Comparison of ENCODE assay signal across 14 mouse cellular contexts in genomic region chr1:88491617-88492378, GRCm38 (mm10). TPM values are rescaled to one million over a fixed set of nuclear protein-coding genes. Genes with fewer than 3 reads are reported as not detected.
DNase-seq lines count a peak whose midpoint lies in the region; ATAC-seq and TF ChIP-seq lines count a peak whose summit lies in the region.
"Had no signal": no experiment of that assay in that cellular context is flagged by ENCODE, and none has a peak within 500 bp of the region (broad histone marks: within the 10 kb centered on the region; RNA-seq: fewer than 3 reads in every experiment).

No protein-coding gene starts in this region.

- peak overlapping the region; percentile 34 for H3K4me2 ChIP-seq in heart, embryonic 11.5 days
- H3K4me2 ChIP-seq in liver, embryonic 14.5 days (ENCODE audit: low read depth), result peak overlapping the region; percentile 74

- H3K27me3 ChIP-seq in heart, embryonic 11.5 days (ENCODE audit: control insufficient read depth, insufficient read depth, low read length), result no peaks in the 10 kb centered on the region
- no peaks in the 10 kb centered on the region for H3K27me3 ChIP-seq in MEL (ENCODE audit: control insufficient read depth in 1 of 2, insufficient read depth in 2 of 2, low read length in 2 of 2)
- H3K27me3 ChIP-seq in liver, embryonic 14.5 days (ENCODE audit: control insufficient read depth, insufficient read depth, low read length), result no peaks in the 10 kb centered on the region

- no peak for TF ChIP-seq RAD21 in MEL (IDR thresholded peaks at IDR 0.05; ENCODE audit: low read depth, low read length)

- no peak for DNase-seq in heart, postnatal 36 days
- DNase-seq in MEL (ENCODE audit: low read depth, low spot score), result peak; percentile 84
- peak; percentile 38 for DNase-seq in forelimb bud, embryonic 11.5 days (ENCODE audit: low read depth, low spot score)
- peak; percentile 82 to 85 (median 83) for DNase-seq in liver, embryonic 14.5 days (ENCODE audit: low read depth in 3 of 3, low spot score in 3 of 3)
- DNase-seq in layer of hippocampus, postnatal 36 days, result no peak
- DNase-seq in cerebellum, adult 9-11 months, result no peak
- DNase-seq in frontal cortex, postnatal 36 days (ENCODE audit: low spot score in 2 of 2), result no peak
- DNase-seq: cerebellum, adult 11 months; embryo, embryonic 11 days; kidney, postnatal 10 days had no signal

- 44% methylated on average over 17 of the region's 17 CpGs for WGBS in heart, embryonic 11.5 days (ENCODE audit: insufficient replicate concordance)
- WGBS in liver, embryonic 14.5 days (ENCODE audit: insufficient replicate concordance), result 8% methylated on average over 17 of the region's 17 CpGs

- no peaks in the 10 kb centered on the region for H3K9me3 ChIP-seq in heart, embryonic 11.5 days (replicated peaks; ENCODE audit: control insufficient read depth, low read length)
- H3K9me3 ChIP-seq in MEL (replicated peaks; ENCODE audit: insufficient read depth, low read length), result no peaks in the 10 kb centered on the region
- no peaks in the 10 kb centered on the region for H3K9me3 ChIP-seq in liver, embryonic 14.5 days (ENCODE audit: control insufficient read depth, low read length)

- intact Hi-C loops in heart, postnatal 36 days (cut with DNase I), result no loop called here

- no peaks in the 10 kb centered on the region for H3K36me3 ChIP-seq in heart, embryonic 11.5 days (ENCODE audit: control insufficient read depth, insufficient read depth, low read length)
- H3K36me3 ChIP-seq in MEL (ENCODE audit: control insufficient read depth in 1 of 2, insufficient read depth in 2 of 2, low read length in 2 of 2), result peaks cover 0 to 12% of the 10 kb centered on the region in 2 experiments; a peak in 2 of 4 replicates
- no peaks in the 10 kb centered on the region for H3K36me3 ChIP-seq in liver, embryonic 14.5 days (replicated peaks; ENCODE audit: control insufficient read depth, insufficient read depth, low read depth)

- ATAC-seq in heart, embryonic 11.5 days (replicated peaks; ENCODE audit: insufficient number of reproducible peaks, low FRiP score, low TSS enrichment), result peak; percentile 90
- peak; percentile 95 for ATAC-seq in liver, embryonic 14.5 days (ENCODE audit: insufficient read depth)
- ATAC-seq: forebrain, embryonic 16.5 days had no signal

- TF ChIP-seq EP300 in MEL (IDR thresholded peaks at IDR 0.05; ENCODE audit: low read depth in 1 of 2, low read length in 2 of 2), result peak; percentile 83 to 88
- TF ChIP-seq EP300 in liver, embryonic 14.5 days (IDR thresholded peaks at IDR 0.05; ENCODE audit: low read depth), result peak; percentile 92

- peak overlapping the region; percentile 85 for H3K27ac ChIP-seq in heart, embryonic 11.5 days (ENCODE audit: low read depth, low read length)
- peak overlapping the region; percentile 73 for H3K27ac ChIP-seq in MEL (ENCODE audit: control insufficient read depth, low read depth, low read length)
- H3K27ac ChIP-seq in liver, embryonic 14.5 days, result peak overlapping the region; percentile 95

- no peak overlapping the region for H3K4me3 ChIP-seq in heart, embryonic 11.5 days (ENCODE audit: low read depth, low read length)
- H3K4me3 ChIP-seq in MEL (ENCODE audit: control insufficient read depth in 1 of 2, insufficient read depth in 1 of 2, low read depth in 2 of 2, low read length in 2 of 2), result peak overlapping the region; percentile 1 to 36
- peak overlapping the region; percentile 5 to 35 for H3K4me3 ChIP-seq in liver, embryonic 14.5 days (ENCODE audit: insufficient read depth in 1 of 2, low read depth in 2 of 2, low read length in 2 of 2)
- H3K4me3 ChIP-seq: myocyte had no signal

- 0 out of 4 replicates have a peak, but pooled peaks of 1 of the 2 experiments have one; percentile 15 for TF ChIP-seq POLR2A in MEL (IDR thresholded peaks at IDR 0.05; ENCODE audit: control insufficient read depth in 1 of 2, insufficient read depth in 1 of 2, low read depth in 1 of 2, low read length in 2 of 2, poor library complexity in 1 of 2)

- no peak overlapping the region for H3K9ac ChIP-seq in heart, embryonic 11.5 days (ENCODE audit: low read depth, low read length)
- H3K9ac ChIP-seq in MEL (ENCODE audit: control insufficient read depth, low read depth, low read length, poor library complexity, severe bottlenecking), result peak overlapping the region; percentile 45
- H3K9ac ChIP-seq in liver, embryonic 14.5 days (replicated peaks), result peak overlapping the region; percentile 65

- no peaks in the 10 kb centered on the region for H3K79me2 ChIP-seq in MEL (ENCODE audit: control insufficient read depth, insufficient read depth, low read length, poor library complexity)

- no peak for TF ChIP-seq CTCF in MEL (IDR thresholded peaks at IDR 0.05 in 2 of 3, conservative IDR thresholded peaks at IDR 0.05 in 1 of 3; ENCODE audit: control insufficient read depth in 1 of 3, insufficient read depth in 1 of 3, low read depth in 2 of 3, low read length in 3 of 3, poor library complexity in 1 of 3, severe bottlenecking in 1 of 3)
- no peak for TF ChIP-seq CTCF in liver, embryonic 14.5 days (IDR thresholded peaks at IDR 0.05; ENCODE audit: low read depth)

- peaks cover 36% of the 10 kb centered on the region for H3K4me1 ChIP-seq in heart, embryonic 11.5 days (ENCODE audit: control insufficient read depth, insufficient read depth, low read length)
- peaks cover 3 to 23% of the 10 kb centered on the region in 2 experiments; a peak in 3 of 4 replicates for H3K4me1 ChIP-seq in MEL (ENCODE audit: control insufficient read depth in 1 of 2, insufficient read depth in 2 of 2, low read length in 2 of 2)
- H3K4me1 ChIP-seq in liver, embryonic 14.5 days (replicated peaks; ENCODE audit: control insufficient read depth in 2 of 2, insufficient read depth in 2 of 2, low read length in 1 of 2), result peaks cover 58 to 80% of the 10 kb centered on the region in 2 experiments

TF ChIP-seq in MEL, 35 proteins besides CTCF, POLR2A, EP300 and RAD21:
- TF ChIP-seq SIN3A (IDR thresholded peaks at IDR 0.05; ENCODE audit: low read length) (peak; percentile 76), MYB (IDR thresholded peaks at IDR 0.05; ENCODE audit: low read depth, low read length) (peak; percentile 29; the same call in 1 of the 2 replicates), MEF2A (IDR thresholded peaks at IDR 0.05; ENCODE audit: extremely low read depth, insufficient replicate concordance, low read depth, low read length, poor library complexity, severe bottlenecking) (no peak), RCOR1 (IDR thresholded peaks at IDR 0.05; ENCODE audit: low read depth, low read length) (peak; percentile 63), POLR2AphosphoS2 (IDR thresholded peaks at IDR 0.05; ENCODE audit: low read length) (no peak), TCF12 (IDR thresholded peaks at IDR 0.05; ENCODE audit: low read depth, low read length) (peak; percentile 84), TBP (IDR thresholded peaks at IDR 0.05; ENCODE audit: low read depth, low read length) (0 out of 2 replicates have a peak, but pooled peaks have one; percentile 30), MAZ (IDR thresholded peaks at IDR 0.05; ENCODE audit: low read depth, low read length) (no peak), POLR2AphosphoS5 (IDR thresholded peaks at IDR 0.05; ENCODE audit: borderline replicate concordance, low read depth, low read length) (no peak), GABPA (IDR thresholded peaks at IDR 0.05; ENCODE audit: low read depth, low read length) (no peak), TAL1 (IDR thresholded peaks at IDR 0.05; ENCODE audit: low read length) (peak; percentile 75), ETS1 (IDR thresholded peaks at IDR 0.05; ENCODE audit: low read depth, low read length) (peak; percentile 65; the same call in 1 of the 2 replicates), GATA1 (IDR thresholded peaks at IDR 0.05; ENCODE audit: low read depth, low read length) (peak; percentile 92), ZMIZ1 (IDR thresholded peaks at IDR 0.05; ENCODE audit: low read depth, low read length) (no peak), MAX (IDR thresholded peaks at IDR 0.05; ENCODE audit: low read length) (peak; percentile 43; the same call in 1 of the 2 replicates)
TF ChIP-seq in MEL: peak in this region for 9.

RNA-seq across cellular contexts. Expression of gene Glrp1, which starts 18.1 kb away (rescaled TPM):
- polyA plus RNA-seq in heart, embryonic 11.5 days (2014; fragmentation: Nextera tagmentation; extraction: Ambion mirVana), result 0.10 TPM in 1 of 2 replicates, not detected in the other
- total RNA-seq in heart, postnatal 36 days (2021), result not detected
- not detected in 2 replicates for total RNA-seq in MEL (2012; rRNA removed)
- polyA plus RNA-seq in MEL (2012; ENCODE audit: insufficient read depth in 1 of 2, insufficient read length in 2 of 2, low read depth in 1 of 2, low replicate concordance in 2 of 2, missing spikeins in 1 of 2), result not detected
- 0.05 and 0.09 TPM in 2 replicates for polyA plus RNA-seq in liver, embryonic 14.5 days (2012; rRNA removed)
- polyA plus RNA-seq in liver, embryonic 14.5 days (2014; fragmentation: Nextera tagmentation; extraction: Ambion mirVana), result not detected in 2 replicates
- total RNA-seq in layer of hippocampus, postnatal 36 days (2021), result not detected
- total RNA-seq: gastrocnemius, postnatal 4 days had no signal
- polyA plus RNA-seq: forebrain, embryonic 16.5 days had no signal

Comparison
In these comparisons a context has a peak if more than half of its experiments do, and no peak if none do; other contexts are left out.
1. DNase-seq: peak in MEL (single experiment), forelimb bud, embryonic 11.5 days (single experiment) and liver, embryonic 14.5 days (3 of 3); none in heart, postnatal 36 days (0 of 2), layer of hippocampus, postnatal 36 days (0 of 2), cerebellum, adult 9-11 months (single experiment) and frontal cortex, postnatal 36 days (0 of 2).
2. Peak in every context shown above with its lines, with median percentiles within 50 percentile points of each other: H3K27ac ChIP-seq.